Mouse (Mus musculus): ENCODE data around the gene Socs3.

DNA sequence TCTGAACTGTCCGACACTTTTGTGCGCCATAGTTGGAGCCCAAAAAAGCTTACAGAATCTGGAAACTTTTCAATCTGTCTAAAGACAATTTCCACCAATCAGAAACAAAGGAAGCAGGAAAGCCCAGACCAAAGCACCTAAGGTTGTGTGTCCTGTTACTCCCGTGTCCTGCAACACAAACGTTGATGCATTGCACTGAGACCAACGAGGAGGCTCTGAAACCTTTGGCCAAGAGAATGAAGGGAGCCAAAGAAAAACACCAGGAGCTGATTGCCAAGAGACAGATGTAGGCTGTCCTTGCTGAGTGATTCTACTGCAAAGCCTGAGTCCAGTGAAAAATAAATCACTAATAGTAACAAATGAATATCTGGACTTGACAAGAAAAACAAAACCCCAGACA, 3.7 kb upstream of the Socs3 start:
- TF ChIP-seq CTCF (conservative IDR thresholded peaks at IDR 0.05; ENCODE audit: low read length) (no peak), NANOG (IDR thresholded peaks at IDR 0.05; ENCODE audit: borderline replicate concordance, low read length) (no peak)
